Mouse (Mus musculus): ENCODE measurements around the gene Klk1b16.
"Not testable (repeated sequence)": the region's sequence is repeated elsewhere in the genome, so short reads cannot be mapped to it uniquely, and the experiment has no call there.

DNA sequence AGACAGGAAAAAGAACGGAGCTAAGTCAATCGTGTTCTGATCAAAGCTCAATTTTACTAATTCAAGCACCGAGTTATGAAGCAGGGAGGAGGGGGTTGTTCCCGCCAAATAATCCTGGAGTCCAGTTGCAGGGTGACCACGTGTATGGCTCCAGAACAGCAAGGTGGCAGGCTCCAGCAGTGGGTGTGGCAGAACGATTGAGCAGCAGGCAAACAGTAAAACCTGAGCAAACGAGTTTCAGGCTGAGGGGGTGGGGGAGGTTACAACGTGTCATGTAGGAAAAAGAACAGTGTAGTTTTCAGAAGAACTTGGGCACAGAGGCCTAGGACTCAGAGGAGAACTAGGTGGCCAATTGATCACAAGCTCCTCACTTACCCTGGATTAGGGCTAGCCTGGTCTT lies 49.9 kb downstream of the Klk1b16 start:
- TF ChIP-seq CTCF (IDR thresholded peaks at IDR 0.05; ENCODE audit: borderline replicate concordance, insufficient read depth, low read depth, low read length); POLR2A (IDR thresholded peaks at IDR 0.05; ENCODE audit: borderline replicate concordance, insufficient read depth, low read length): not testable (repeated sequence)

Measured in cerebellum, adult 2 months (tissue).